Mouse (Mus musculus) small intestine, adult 2 months (tissue): Measurements from ENCODE around the gene Add3. TPM values are rescaled to one million over a fixed set of nuclear protein-coding genes. Genes with fewer than 3 reads are reported as not detected.

Experiments used
- H3K27ac ChIP-seq: fragments of 200-500 bp; 2 replicates; pipeline ENCODE4 v1.5.1; 2012; ENCODE audit warnings: low read depth, low read length, control low read depth, inconsistent platforms; ENCODE audit not compliant: insufficient read depth
- H3K27me3 ChIP-seq: fragments of 200-500 bp; 2 replicates; pipeline ENCODE4 v1.6.1; 2012; ENCODE audit warnings: mild to moderate bottlenecking, moderate library complexity, low read length, inconsistent platforms; ENCODE audit not compliant: control insufficient read depth, insufficient read depth
- H3K36me3 ChIP-seq: fragments of 200-500 bp; 2 replicates; pipeline ENCODE4 v1.6.1; 2012; ENCODE audit warnings: mild to moderate bottlenecking, low read length, control low read depth, inconsistent platforms; ENCODE audit not compliant: control insufficient read depth, insufficient read depth
- H3K4me1 ChIP-seq: fragments of 200-500 bp; 2 replicates; pipeline ENCODE4 v1.6.1; 2012; ENCODE audit warnings: low read length, inconsistent platforms, mixed read lengths; ENCODE audit not compliant: control insufficient read depth, insufficient read depth, insufficient read length
- H3K4me3 ChIP-seq: fragments of 200-500 bp; 2 replicates; pipeline ENCODE4 v1.5.1; 2012; ENCODE audit warnings: low read depth, mild to moderate bottlenecking, control low read depth, inconsistent platforms, low read length, moderate library complexity
- CTCF ChIP-seq: fragments of 200-500 bp; IDR thresholded peaks from 2 replicates; pipeline ENCODE4 v1.5.1; 2012; ENCODE audit warnings: low read depth, mild to moderate bottlenecking, control low read depth, inconsistent platforms, low read length, moderate library complexity, mixed read lengths; ENCODE audit not compliant: insufficient replicate concordance, insufficient read length; ENCODE audit errors: extremely low read depth
- POLR2A ChIP-seq: fragments of 200-500 bp; IDR thresholded peaks from 2 replicates; pipeline ENCODE4 v1.6.1; 2012; ENCODE audit warnings: low read depth, mild to moderate bottlenecking, control low read depth, inconsistent platforms, low read length, moderate library complexity
- WGBS: fragments of 180-500 bp; shearing (Covaris S2); methylation state at CpG from one replicate; pipeline ENCODE4 v1.1.7; 2018; 5-methylcytosine and 5-hydroxymethylcytosine counted together
- polyA plus RNA-seq: library from polyadenylated mRNA; depleted of rRNA; stranded (reverse); fragments of >200 nt; gene quantifications from 2 replicates; pipeline ENCODE4 v1.2.3, GENCODE M21; 2012

The Add3 gene
- polyA plus RNA-seq, 1 experiment = 20.2 TPM

DNA sequence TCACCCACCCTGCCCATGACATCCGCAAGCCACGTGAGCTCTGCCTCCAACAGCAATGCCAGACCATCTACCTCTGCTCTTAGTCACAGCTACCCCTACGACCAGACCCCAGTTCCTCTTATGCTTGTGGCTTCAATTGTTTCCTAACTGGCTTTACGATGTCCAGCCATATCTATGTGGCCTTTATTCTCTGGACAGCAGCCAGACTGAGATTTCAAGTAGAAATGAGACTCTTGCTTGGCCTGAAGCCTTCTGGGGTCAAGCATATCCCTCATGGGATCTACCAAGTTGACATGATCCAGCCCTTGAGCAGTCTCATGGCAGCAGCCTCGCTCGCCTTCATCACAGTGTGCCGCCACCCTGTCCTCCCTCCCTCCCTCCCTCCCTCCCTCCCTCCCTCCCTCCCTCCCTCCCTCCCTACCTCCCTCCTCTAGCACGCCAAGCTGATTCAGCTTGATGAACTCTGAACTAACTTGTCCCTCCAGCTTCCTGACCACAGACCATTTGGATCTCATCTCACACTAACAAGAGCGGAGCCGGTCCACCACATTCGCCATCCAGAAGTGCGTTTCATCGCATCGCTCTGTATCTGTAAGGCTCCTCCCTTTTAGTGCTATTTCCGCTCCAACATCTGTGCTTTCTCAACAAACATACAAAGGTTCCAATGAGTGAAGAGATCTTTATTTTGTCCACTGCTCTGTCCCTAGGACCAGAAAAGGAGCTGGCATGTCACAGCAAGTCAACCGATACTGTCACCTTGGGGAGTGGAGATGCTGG lies 9.7 kb upstream of the Add3 start:
- Histone ChIP-seq H3K4me1 (peaks cover 19% of the 10 kb centered on the region; the same call in 1 of the 2 replicates), H3K27me3 (no peaks in the 10 kb centered on the region), H3K27ac (0 out of 2 replicates have a peak overlapping the region, but pooled peaks have one; percentile 0), H3K4me3 (no peak overlapping the region), H3K36me3 (no peaks in the 10 kb centered on the region)
- no peak for TF ChIP-seq CTCF
- TF ChIP-seq POLR2A = no peak
- WGBS = 75% methylated on average over 16 of the region's 16 CpGs

DNA sequence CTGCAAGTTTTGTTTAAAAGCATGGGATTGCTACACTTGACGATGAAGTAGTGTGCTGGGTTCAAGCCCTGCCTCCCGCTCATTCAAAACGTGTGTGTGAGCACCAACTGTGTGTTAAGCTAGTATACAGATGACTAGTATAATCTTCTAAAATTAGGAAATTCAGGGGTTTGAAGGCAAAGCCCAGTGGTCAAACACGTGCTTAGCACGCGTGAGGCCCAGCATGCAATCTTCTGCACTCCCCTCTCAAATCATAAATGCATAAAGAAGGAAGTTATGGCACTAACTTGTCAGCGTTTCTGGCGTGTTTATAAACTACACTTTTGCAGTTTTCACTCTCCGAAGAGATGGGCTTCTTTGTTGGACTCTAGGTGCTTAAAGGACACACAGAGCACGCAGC lies 7.8 kb upstream of the Add3 start:
- Histone ChIP-seq H3K4me1 (peaks cover 19% of the 10 kb centered on the region; the same call in 1 of the 2 replicates), H3K27me3 (no peaks in the 10 kb centered on the region), H3K27ac (no peak overlapping the region), H3K4me3 (no peak overlapping the region), H3K36me3 (no peaks in the 10 kb centered on the region)
- WGBS = 87% methylated on average over 10 of the region's 10 CpGs
- TF ChIP-seq CTCF (no peak), POLR2A (no peak)

- H3K27ac ChIP-seq = no peak overlapping the region
- no peak overlapping the region for H3K4me3 ChIP-seq
- H3K36me3 ChIP-seq = no peaks in the 10 kb centered on the region
- 89% methylated on average over 13 of the region's 13 CpGs for WGBS
- H3K27me3 ChIP-seq = no peaks in the 10 kb centered on the region
- no peak for TF ChIP-seq POLR2A
- no peak for TF ChIP-seq CTCF
- H3K4me1 ChIP-seq = no peaks in the 10 kb centered on the region
These were observed 3.7 kb upstream of the Add3 start for GRCm38 (mm10) chr19:53136336-53137090.

DNA sequence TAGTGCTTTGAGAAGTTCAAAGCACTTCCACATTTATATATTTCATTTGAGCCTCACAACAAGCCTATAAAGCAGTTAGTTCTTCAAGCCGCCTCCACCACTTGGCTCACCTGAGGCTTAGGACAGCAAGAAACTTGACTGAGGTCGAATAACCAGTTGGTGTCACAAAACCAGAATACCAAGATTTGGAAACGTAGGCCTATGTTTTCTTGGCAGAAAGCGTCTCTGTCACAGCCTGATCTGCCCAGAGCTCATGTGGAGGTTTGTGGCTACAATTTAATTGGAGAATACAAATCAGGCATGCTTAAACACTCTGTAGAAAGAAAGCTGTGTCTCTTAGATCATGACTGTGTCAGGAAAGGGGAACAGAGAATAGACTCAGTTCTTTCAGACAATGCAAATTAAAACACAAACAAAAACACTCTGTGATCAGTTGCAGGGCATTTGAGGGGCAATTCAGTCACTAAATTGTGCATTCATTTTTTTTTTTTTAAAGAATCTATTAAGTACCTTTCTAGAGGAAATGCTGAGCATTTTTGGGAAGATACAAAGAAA lies 3.0 kb upstream of the Add3 start:
- no peak for TF ChIP-seq CTCF
- no peak for TF ChIP-seq POLR2A
- H3K27ac ChIP-seq = no peak overlapping the region
- H3K27me3 ChIP-seq = no peaks in the 10 kb centered on the region
- no peak overlapping the region for H3K4me3 ChIP-seq
- H3K36me3 ChIP-seq = no peaks in the 10 kb centered on the region
- WGBS = 86% methylated on average over 4 of the region's 4 CpGs
- H3K4me1 ChIP-seq = no peaks in the 10 kb centered on the region

DNA sequence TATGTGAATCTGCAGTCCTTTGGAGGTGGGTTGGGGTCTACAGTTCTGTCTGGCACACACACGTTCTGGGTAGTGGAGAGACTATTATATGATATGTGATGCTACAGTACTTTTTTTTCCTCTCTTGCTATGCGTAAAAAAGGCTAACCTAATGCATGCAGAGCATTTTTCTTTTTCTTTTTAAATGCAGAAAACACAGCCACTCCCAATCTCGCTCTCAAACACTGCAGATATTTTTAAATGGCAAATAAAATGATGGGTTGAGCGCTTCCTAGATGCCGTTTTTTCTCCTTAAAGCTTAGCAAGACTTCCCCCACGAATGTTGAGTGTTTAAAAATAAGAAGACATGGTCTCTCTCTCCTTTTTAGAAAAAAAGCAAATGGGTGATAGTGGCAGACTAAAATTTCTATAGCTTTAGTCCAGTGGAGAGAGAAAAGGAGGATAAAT lies 584 bp downstream of the Add3 start:
- H3K27ac ChIP-seq = peak overlapping the region; percentile 74
- 3% methylated on average over 6 of the region's 6 CpGs for WGBS
- TF ChIP-seq CTCF (no peak), POLR2A (no peak)

GRCm38 (mm10) chr19:53141251-53142072 lies 1.2 kb downstream of the Add3 start:
- Histone ChIP-seq H3K27ac (peak overlapping the region; percentile 74), H3K4me3 (peak overlapping the region; percentile 79), H3K4me1 (no peaks in the 10 kb centered on the region; the same call in 1 of the 2 replicates), H3K36me3 (no peaks in the 10 kb centered on the region), H3K27me3 (no peaks in the 10 kb centered on the region)
- WGBS = 1% methylated on average over 23 of the region's 23 CpGs
- no peak for TF ChIP-seq CTCF
- peak; percentile 40; the same call in 1 of the 2 replicates for TF ChIP-seq POLR2A

More for the DNA sequence above, 584 bp downstream of the Add3 start:
- Histone ChIP-seq H3K4me1 (no peaks in the 10 kb centered on the region), H3K36me3 (no peaks in the 10 kb centered on the region), H3K4me3 (peak overlapping the region; percentile 67), H3K27me3 (no peaks in the 10 kb centered on the region)
